Comparison of ENCODE assay signal across 30 mouse cellular contexts in the genomic region with DNA sequence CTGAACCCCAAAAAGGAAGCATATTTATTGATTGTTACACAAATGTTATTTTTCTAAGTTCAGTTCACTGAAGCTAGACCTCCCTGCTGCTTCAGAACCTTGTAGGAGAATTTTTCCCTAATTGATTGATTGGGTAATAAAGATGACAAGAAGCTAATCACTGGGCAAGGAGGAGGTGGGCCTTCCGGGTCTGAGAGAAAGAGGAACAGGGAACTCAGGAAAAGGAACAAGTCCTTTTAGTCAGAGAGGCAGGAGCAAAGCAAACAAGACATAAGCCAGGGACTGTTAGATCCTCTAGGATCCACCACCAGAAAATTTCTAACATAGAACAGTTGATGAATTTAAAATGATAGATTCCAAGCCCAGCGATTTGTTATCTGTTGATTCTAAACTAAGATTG. TPM values are rescaled to one million over a fixed set of nuclear protein-coding genes. Genes with fewer than 3 reads are reported as not detected.
"Had no signal": no experiment of that assay in that cellular context is flagged by ENCODE, and none has a peak within 500 bp of the region (broad histone marks: within the 10 kb centered on the region; RNA-seq: fewer than 3 reads in every experiment).

No protein-coding gene starts in this region.

- ATAC-seq: hindbrain, embryonic 16.5 days; inflammation-experienced regulatory T-cells, adult 6 months; intestine, embryonic 16.5 days had no signal

- H3K9ac ChIP-seq: heart, embryonic 13.5 days; heart, embryonic 15.5 days; hindbrain, embryonic 12.5 days; hindbrain, embryonic 14.5 days; limb, embryonic 12.5 days; liver, embryonic 13.5 days had no signal

- H3K4me2 ChIP-seq: heart, embryonic 11.5 days; heart, embryonic 13.5 days; heart, embryonic 15.5 days; hindbrain, embryonic 12.5 days; hindbrain, embryonic 14.5 days; limb, embryonic 12.5 days; liver, embryonic 11.5 days; liver, embryonic 13.5 days had no signal

- H3K36me3 ChIP-seq: heart, embryonic 13.5 days; heart, embryonic 15.5 days; hindbrain, embryonic 10.5 days; hindbrain, embryonic 12.5 days; limb, embryonic 10.5 days; limb, embryonic 12.5 days; liver, embryonic 13.5 days had no signal

- H3K9me3 ChIP-seq: heart, embryonic 13.5 days; heart, embryonic 15.5 days; hindbrain, embryonic 10.5 days; hindbrain, embryonic 12.5 days; limb, embryonic 10.5 days; limb, embryonic 12.5 days; liver, embryonic 13.5 days had no signal

- H3K4me3 ChIP-seq: heart, adult 2 months; heart, embryonic 13.5 days; heart, embryonic 15.5 days; hindbrain, embryonic 10.5 days; hindbrain, embryonic 12.5 days; layer of hippocampus, adult 2 months; left cerebral cortex, adult 2 months; limb, embryonic 10.5 days; limb, embryonic 12.5 days; liver, embryonic 13.5 days had no signal

- H3K27me3 ChIP-seq: heart, embryonic 13.5 days; heart, embryonic 15.5 days; hindbrain, embryonic 12.5 days; limb, embryonic 12.5 days; liver, embryonic 13.5 days had no signal

- DNase-seq: gastrocnemius, postnatal 14 days; gastrocnemius, postnatal 36 days; heart, adult 2 months; heart, postnatal 14 days; heart, postnatal 36 days; kidney, adult 18-20 months; kidney, adult 8-10 months; kidney, postnatal 10 days; kidney, postnatal 25 days; kidney, postnatal 4 days; liver; liver, embryonic 13.5 days had no signal

- H3K4me1 ChIP-seq: heart, embryonic 15.5 days; hindbrain, embryonic 10.5 days; hindbrain, embryonic 12.5 days; limb, embryonic 10.5 days; limb, embryonic 12.5 days; liver, embryonic 13.5 days had no signal

- H3K27ac ChIP-seq: heart, adult 2 months; heart, embryonic 13.5 days; heart, embryonic 15.5 days; hindbrain, embryonic 10.5 days; hindbrain, embryonic 12.5 days; hindbrain, embryonic 14.5 days; layer of hippocampus, adult 2 months; left cerebral cortex, adult 2 months; limb, embryonic 10.5 days; limb, embryonic 12.5 days; liver, embryonic 13.5 days had no signal

RNA-seq across cellular contexts. Expression of gene Slc22a8, which starts 32.2 kb away (rescaled TPM):
- total RNA-seq: gastrocnemius, adult 18-20 months; gastrocnemius, adult 8-10 months; gastrocnemius, postnatal 14 days; gastrocnemius, postnatal 36 days; heart, adult 2 months; heart, postnatal 36 days had no signal
- polyA plus RNA-seq: inflammation-experienced regulatory T-cells, adult 6 months; limb, embryonic 10.5 days; limb, embryonic 12.5 days had no signal

RNA-seq across cellular contexts. Expression of gene Slc22a6, which starts 58.9 kb away (rescaled TPM):
- total RNA-seq: gastrocnemius, adult 18-20 months; gastrocnemius, adult 8-10 months; gastrocnemius, postnatal 14 days; gastrocnemius, postnatal 36 days; heart, adult 2 months; heart, postnatal 14 days; heart, postnatal 36 days had no signal
- polyA plus RNA-seq: gonadal fat pad, adult 2 months; heart, adult 2 months; heart, embryonic 11.5 days; heart, embryonic 13.5 days; heart, embryonic 15.5 days; heart, postnatal 0 days; inflammation-experienced regulatory T-cells, adult 6 months; intestine, embryonic 16.5 days; limb, embryonic 10.5 days; limb, embryonic 12.5 days; liver, embryonic 11.5 days; liver, embryonic 13.5 days had no signal
